Mouse (Mus musculus): Measurements from ENCODE around the gene Foxd3.
"Not testable (repeated sequence)": the region's sequence is repeated elsewhere in the genome, so short reads cannot be mapped to it uniquely, and the experiment has no call there.

The Foxd3 gene

DNA sequence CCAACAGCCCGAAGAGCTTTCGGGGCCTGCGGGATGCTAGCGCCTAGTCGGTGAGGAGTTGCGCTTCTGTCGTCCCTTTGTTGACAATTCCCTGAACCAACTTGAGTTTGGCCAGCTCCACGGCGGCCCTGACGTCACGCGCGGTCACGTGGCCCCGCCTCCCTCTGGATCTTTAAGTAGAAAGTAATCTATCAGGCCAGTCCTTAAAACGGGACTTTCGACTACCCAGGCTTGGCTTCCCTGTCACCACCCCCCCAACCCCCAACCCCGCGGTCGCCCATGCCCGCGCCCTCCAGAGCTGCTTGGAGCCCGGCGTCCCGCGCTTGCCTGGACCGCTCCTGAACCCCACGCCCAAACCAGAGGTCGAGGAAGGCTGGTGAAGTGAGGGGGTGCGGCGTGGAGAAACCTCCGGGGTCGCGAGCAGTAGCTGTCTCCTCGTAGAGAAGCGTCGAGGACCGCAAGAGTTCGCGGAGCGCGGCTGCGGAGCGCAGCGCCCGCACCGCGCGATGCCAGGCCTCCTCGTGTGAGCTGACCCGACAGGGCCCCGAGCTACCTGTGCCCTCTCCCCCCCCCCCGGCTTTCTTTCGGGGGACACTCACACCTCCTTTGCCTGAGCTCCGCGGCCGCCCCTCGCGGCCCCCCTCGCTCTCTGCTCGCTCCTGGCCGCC is at the start of gene Foxd3:
Gene Foxd3, plus strand, starts transcription at position 363 of the 668 bp plus-strand sequence.
- DNase-seq (ENCODE audit: inconsistent ontology term), result no peak

GRCm38 (mm10) chr4:99612156-99612555 is 43.9 kb upstream of the Foxd3 start:
- DNase-seq (ENCODE audit: inconsistent ontology term), result no peak

GRCm38 (mm10) chr4:99612609-99613350 is 43.3 kb upstream of the Foxd3 start:
- no peak for DNase-seq (ENCODE audit: inconsistent ontology term)

GRCm38 (mm10) chr4:99626047-99626844 is 29.9 kb upstream of the Foxd3 start:
- DNase-seq (ENCODE audit: inconsistent ontology term), result peak; percentile 7

- no peak for DNase-seq (ENCODE audit: inconsistent ontology term)
Measured at GRCm38 (mm10) chr4:99627057-99627456, 29.0 kb upstream of the Foxd3 start.

GRCm38 (mm10) chr4:99636038-99636437 is 20.1 kb upstream of the Foxd3 start:
- no peak for DNase-seq (ENCODE audit: inconsistent ontology term)

DNA sequence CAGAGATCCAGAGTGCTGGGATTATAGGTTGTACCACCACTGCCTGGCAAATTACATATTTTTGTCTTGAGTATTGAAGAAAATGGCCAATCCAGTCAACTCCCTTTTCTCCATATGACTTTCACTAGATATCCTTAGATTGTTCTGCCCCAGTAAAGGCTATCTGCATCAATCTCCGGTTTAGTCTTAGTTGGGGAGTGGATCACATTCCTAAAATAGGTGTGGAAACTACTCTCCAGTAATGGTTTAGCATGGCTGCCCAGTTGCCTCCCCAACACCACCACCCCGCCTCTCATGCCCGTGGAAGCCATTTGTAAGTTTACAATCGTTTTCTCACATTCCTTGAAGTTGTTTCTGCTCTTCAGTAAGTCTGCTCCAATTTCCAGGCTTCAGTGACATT is 19.4 kb upstream of the Foxd3 start:
- no peak for DNase-seq (ENCODE audit: inconsistent ontology term)

DNA sequence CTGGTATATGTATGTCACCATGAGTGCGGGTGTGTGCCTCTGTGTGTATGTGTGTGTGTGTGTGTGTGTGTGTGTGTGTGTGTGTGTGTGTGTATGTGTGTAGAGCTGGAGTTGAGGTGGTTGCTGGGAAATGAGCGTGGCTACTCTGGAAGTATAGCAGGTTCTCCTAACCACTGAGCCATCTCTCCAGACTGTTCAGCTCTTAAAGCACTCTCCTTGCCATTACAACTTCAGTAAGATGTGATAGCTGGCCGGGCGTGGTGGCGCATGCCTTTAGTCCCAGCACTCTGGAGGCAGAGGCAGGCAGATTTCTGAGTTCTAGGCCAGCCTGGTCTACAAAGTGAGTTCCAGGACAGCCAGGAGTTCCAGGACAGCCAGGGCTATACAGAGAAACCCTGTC is 15.5 kb upstream of the Foxd3 start:
- not testable (repeated sequence) for DNase-seq (ENCODE audit: inconsistent ontology term)

- no peak for DNase-seq (ENCODE audit: inconsistent ontology term)
Measured at GRCm38 (mm10) chr4:99641920-99642319, 14.2 kb upstream of the Foxd3 start.

DNA sequence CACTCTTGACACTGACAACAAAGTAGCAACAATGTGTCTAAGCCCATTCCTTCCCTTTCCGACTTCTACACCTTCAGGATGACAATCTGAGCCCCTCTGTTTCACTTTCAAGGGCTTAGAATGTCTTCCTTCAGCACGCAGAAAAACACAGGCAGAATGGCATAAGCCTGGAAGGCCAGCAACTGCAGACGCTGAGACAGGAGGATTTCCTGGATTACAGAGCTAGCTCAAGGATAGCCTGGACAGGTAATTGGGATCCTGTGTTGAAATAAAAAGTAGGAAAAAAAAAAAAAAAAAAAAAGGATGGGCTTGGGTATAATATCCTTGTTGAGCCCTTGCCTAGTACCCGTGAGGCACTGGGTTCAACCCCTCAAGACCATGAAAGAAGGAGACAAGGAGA is 10.5 kb upstream of the Foxd3 start:
- no peak for DNase-seq (ENCODE audit: inconsistent ontology term)

GRCm38 (mm10) chr4:99650088-99650944 is 5.8 kb upstream of the Foxd3 start:
- DNase-seq (ENCODE audit: inconsistent ontology term), result no peak

GRCm38 (mm10) chr4:99650945-99651690 is 5.0 kb upstream of the Foxd3 start:
- DNase-seq (ENCODE audit: inconsistent ontology term), result no peak

GRCm38 (mm10) chr4:99651823-99652450 is 4.2 kb upstream of the Foxd3 start:
- DNase-seq (ENCODE audit: inconsistent ontology term), result no peak

GRCm38 (mm10) chr4:99652576-99653210 is 3.4 kb upstream of the Foxd3 start:
- no peak for DNase-seq (ENCODE audit: inconsistent ontology term)

DNA sequence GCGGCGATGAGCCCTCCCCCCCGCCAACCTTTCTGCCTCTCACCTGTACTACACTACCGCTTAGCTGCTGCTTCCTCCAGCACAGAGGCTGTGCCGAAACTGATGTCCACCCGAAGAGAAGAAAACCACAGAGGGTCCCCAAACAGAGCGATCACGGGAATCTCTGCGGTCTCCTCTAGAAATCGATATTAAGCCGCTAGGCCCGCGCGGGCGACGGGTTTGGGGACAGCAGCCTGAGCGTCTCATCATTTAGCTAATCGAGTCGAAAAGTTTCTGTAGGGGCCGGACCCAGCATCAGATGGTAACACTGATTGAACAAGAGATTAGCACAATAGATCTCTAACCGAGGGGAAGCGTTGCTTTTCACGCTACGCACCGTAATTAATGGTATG is 2.9 kb upstream of the Foxd3 start:
- no peak for DNase-seq (ENCODE audit: inconsistent ontology term)

DNA sequence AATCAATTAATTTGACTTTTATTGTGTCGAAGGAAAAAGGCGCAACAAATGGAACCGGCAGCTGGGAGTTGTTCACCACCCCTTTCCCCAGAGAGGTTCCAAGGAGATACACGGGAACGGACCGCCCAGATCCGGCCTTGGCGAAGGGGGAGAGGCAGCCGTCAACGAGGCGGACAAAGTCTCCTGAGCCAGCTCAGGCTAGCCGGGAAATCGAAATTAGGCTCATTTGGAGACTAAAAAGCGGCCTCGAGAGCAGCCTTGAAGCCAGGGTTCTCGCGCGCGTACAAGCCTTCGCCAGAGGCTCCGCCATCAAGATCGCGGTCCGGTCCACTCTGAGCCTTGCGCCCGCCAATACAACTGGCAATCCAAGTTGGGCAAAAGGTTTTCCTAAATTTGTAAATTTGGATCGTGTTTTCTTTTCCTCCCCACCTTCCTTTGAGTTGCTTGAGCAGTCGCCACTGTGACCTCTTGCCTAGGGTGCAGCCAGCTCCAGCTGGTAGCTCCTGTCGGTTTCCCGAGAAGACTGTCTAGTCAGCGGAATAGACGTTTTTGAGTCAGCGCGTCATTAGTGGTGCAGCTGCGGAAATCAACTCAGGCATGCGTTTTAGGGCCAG is 2.4 kb upstream of the Foxd3 start:
- DNase-seq (ENCODE audit: inconsistent ontology term), result no peak

DNA sequence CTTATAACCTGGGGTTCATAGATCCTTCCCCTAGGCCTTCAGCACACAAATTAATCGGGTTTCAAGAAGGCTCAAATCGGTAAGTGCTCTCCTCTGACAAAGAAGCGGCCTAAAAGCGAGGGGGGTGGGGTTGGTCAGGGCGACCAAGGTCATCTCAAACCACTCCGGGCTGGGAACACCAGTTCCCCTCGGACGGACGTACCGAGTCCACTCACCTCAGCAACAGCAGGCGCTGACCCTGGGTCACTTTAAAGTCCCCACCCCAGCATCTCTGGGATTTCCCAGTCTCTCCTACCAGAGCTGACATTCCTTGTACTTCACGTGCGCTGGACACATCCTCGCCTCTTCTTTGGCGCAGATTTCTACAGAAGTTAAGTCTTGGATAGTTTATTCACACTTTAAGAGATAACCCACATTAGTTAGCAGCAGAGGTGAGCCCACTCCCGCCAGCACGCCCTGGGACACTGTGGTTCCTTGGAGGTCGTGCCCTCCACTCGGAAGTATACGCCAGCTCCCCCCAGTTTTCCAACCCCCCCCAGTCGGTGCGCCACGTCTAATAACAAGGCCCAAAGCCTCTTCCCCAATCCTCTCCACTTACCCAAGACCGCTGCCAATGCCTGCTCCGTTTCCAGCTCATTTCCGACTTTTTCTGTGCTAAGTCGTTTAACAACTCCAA is 1.3 kb upstream of the Foxd3 start:
- no peak for DNase-seq (ENCODE audit: inconsistent ontology term)

DNA sequence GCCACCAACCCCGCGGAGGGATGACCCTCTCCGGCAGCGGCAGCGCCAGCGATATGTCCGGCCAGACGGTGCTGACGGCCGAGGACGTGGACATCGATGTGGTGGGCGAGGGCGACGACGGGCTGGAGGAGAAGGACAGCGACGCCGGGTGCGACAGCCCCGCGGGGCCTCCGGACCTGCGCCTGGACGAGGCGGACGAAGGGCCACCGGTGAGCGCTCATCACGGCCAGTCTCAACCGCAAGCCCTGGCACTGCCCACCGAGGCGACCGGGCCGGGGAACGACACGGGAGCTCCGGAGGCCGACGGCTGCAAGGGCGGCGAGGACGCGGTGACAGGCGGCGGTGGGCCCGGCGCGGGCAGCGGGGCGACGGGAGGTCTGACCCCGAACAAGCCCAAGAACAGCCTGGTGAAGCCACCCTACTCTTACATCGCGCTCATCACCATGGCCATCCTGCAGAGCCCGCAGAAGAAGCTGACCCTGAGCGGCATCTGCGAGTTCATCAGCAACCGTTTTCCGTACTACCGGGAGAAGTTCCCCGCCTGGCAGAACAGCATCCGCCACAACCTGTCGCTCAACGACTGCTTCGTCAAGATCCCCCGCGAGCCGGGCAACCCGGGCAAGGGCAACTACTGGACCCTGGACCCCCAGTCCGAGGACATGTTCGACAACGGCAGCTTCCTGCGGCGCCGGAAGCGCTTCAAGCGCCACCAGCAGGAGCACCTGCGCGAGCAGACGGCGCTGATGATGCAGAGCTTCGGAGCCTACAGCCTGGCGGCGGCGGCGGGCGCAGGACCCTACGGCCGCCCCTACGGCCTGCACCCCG is 718 bp downstream of the Foxd3 start:
- DNase-seq (ENCODE audit: inconsistent ontology term), result no peak

Measured in Muller cell, postnatal 12 days (primary cell).